Mouse (Mus musculus) right cerebral cortex, postnatal 36 days (tissue): ENCODE measurements around the gene S100pbp.

Source experiments
- DNase-seq, 2 experiments: peaks; one replicate each; pipeline ENCODE4 v3.0.0; 2022; ENCODE audit warnings: low spot score in 2 of 2, mixed read lengths in 1 of 2

Gene S100pbp

GRCm38 (mm10) chr4:129151276-129151811 is 38.2 kb downstream of the S100pbp start:
- DNase-seq = no peak

GRCm38 (mm10) chr4:129149321-129149720 is 40.2 kb downstream of the S100pbp start:
- DNase-seq = no peak

- no peak for DNase-seq
These were observed 41.9 kb downstream of the S100pbp start for GRCm38 (mm10) chr4:129147552-129148103.

- DNase-seq = no peak
These were observed 43.1 kb downstream of the S100pbp start for GRCm38 (mm10) chr4:129146392-129146791.

GRCm38 (mm10) chr4:129145943-129146342 is 43.6 kb downstream of the S100pbp start:
- no peak for DNase-seq

GRCm38 (mm10) chr4:129145411-129145810 is 44.1 kb downstream of the S100pbp start:
- no peak for DNase-seq

GRCm38 (mm10) chr4:129144401-129145367 is 44.8 kb downstream of the S100pbp start:
- peak; percentile 84 to 93 for DNase-seq

GRCm38 (mm10) chr4:129143509-129143908 is 46.0 kb downstream of the S100pbp start:
- DNase-seq = no peak

- DNase-seq = no peak
These were observed 47.0 kb downstream of the S100pbp start for GRCm38 (mm10) chr4:129142439-129143045.

GRCm38 (mm10) chr4:129141560-129142438 is 47.7 kb downstream of the S100pbp start:
- DNase-seq = no peak

- no peak for DNase-seq
These were observed 48.7 kb downstream of the S100pbp start for GRCm38 (mm10) chr4:129140808-129141207.

- DNase-seq = no peak
These were observed 49.9 kb downstream of the S100pbp start for GRCm38 (mm10) chr4:129139642-129140041.

- no peak for DNase-seq
These were observed 51.9 kb downstream of the S100pbp start for GRCm38 (mm10) chr4:129137392-129138321.

GRCm38 (mm10) chr4:129136579-129137391 is 52.7 kb downstream of the S100pbp start, which contains the start of gene Fndc5:
Gene Fndc5, plus strand, starts transcription at chr4:129136999.
- no peak for DNase-seq

- DNase-seq = no peak
These were observed 53.3 kb downstream of the S100pbp start for GRCm38 (mm10) chr4:129136189-129136578.

GRCm38 (mm10) chr4:129135637-129136036 is 53.9 kb downstream of the S100pbp start:
- DNase-seq = no peak

GRCm38 (mm10) chr4:129134799-129135585 is 54.5 kb downstream of the S100pbp start:
- DNase-seq = no peak

GRCm38 (mm10) chr4:129130755-129131303 is 58.7 kb downstream of the S100pbp start:
- DNase-seq = no peak
